19 mouse cellular contexts compared by ENCODE assay signal in the genomic region with DNA sequence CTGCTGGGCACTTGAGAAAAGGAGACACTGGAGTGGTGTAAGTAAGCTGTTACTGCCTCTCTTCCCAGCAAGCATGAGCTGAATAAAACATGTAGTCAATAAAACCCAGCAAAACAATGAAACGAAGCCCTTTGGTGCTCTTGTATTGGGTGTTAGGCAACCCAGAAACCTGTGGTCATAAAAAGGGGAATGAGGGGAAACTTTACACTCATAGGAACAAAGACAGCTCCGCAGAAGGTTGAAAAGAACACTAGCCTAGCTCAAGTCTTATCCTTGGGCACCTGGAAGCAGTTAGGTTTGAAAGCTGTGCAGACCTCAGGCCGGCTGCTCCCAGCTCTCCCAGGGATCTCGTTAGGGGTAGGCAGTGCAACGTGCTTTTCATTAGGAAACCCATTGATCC.
A peak's percentile ranks its signal among the peaks of the same experiment; 100 is the strongest.
DNase-seq lines count a peak whose midpoint lies in the region; ATAC-seq and TF ChIP-seq lines count a peak whose summit lies in the region.
"Had no signal": no experiment of that assay in that cellular context is flagged by ENCODE, and none has a peak within 500 bp of the region (broad histone marks: within the 10 kb centered on the region; RNA-seq: fewer than 3 reads in every experiment).

No protein-coding gene starts in this region.

- no peaks in the 10 kb centered on the region for H3K4me1 ChIP-seq in kidney, postnatal 0 days (replicated peaks; ENCODE audit: insufficient read depth, low read length)
- H3K4me1 ChIP-seq: liver, embryonic 15.5 days had no signal

- no peak overlapping the region for H3K4me3 ChIP-seq in kidney, postnatal 0 days (replicated peaks; ENCODE audit: low read depth, low read length)
- H3K4me3 ChIP-seq: forebrain, embryonic 15.5 days; heart, embryonic 10.5 days; kidney, embryonic 15.5 days; liver, embryonic 15.5 days; midbrain, embryonic 13.5 days had no signal

- 23% methylated on average over 5 of the region's 5 CpGs for WGBS in kidney, postnatal 0 days

- H3K27me3 ChIP-seq in kidney, postnatal 0 days (ENCODE audit: insufficient read depth, low read length), result no peaks in the 10 kb centered on the region
- H3K27me3 ChIP-seq: forebrain, embryonic 15.5 days; kidney, embryonic 15.5 days; liver, embryonic 15.5 days; midbrain, embryonic 13.5 days had no signal

- no peak overlapping the region for H3K9ac ChIP-seq in kidney, postnatal 0 days (ENCODE audit: low read depth, low read length)
- H3K9ac ChIP-seq: forebrain, embryonic 15.5 days; kidney, embryonic 15.5 days; liver, embryonic 15.5 days; midbrain, embryonic 13.5 days had no signal

- no peaks in the 10 kb centered on the region for H3K9me3 ChIP-seq in kidney, postnatal 0 days (replicated peaks; ENCODE audit: low read length)
- H3K9me3 ChIP-seq: forebrain, embryonic 15.5 days; heart, embryonic 10.5 days; kidney, embryonic 15.5 days; liver, embryonic 15.5 days; midbrain, embryonic 13.5 days had no signal

- no peaks in the 10 kb centered on the region for H3K36me3 ChIP-seq in kidney, postnatal 0 days (ENCODE audit: insufficient read depth, low read length)
- H3K36me3 ChIP-seq: forebrain, embryonic 15.5 days; heart, embryonic 10.5 days; kidney, embryonic 15.5 days; liver, embryonic 15.5 days; midbrain, embryonic 13.5 days had no signal

- ATAC-seq in kidney, postnatal 0 days (replicated peaks; ENCODE audit: low FRiP score, low read depth), result no peak
- ATAC-seq in granulocyte monocyte progenitor cell, adult 5-6 weeks (replicated peaks; ENCODE audit: poor library complexity, severe bottlenecking), result peak; percentile 78
- ATAC-seq in megakaryocyte progenitor cell, adult 5-6 weeks (replicated peaks; ENCODE audit: poor library complexity), result peak; percentile 69
- ATAC-seq: forebrain, embryonic 15.5 days; inflammation-experienced regulatory T-cells, adult 6 months; midbrain, embryonic 13.5 days had no signal

- no peak overlapping the region for H3K4me2 ChIP-seq in kidney, postnatal 0 days (ENCODE audit: low read length)
- H3K4me2 ChIP-seq: forebrain, embryonic 15.5 days; kidney, embryonic 15.5 days; liver, embryonic 15.5 days; midbrain, embryonic 13.5 days had no signal

- H3K27ac ChIP-seq in kidney, postnatal 0 days, result no peak overlapping the region
- H3K27ac ChIP-seq: forebrain, embryonic 15.5 days; heart, embryonic 10.5 days; kidney, embryonic 15.5 days; liver, embryonic 15.5 days; midbrain, embryonic 13.5 days had no signal

- DNase-seq in kidney, postnatal 0 days (ENCODE audit: low spot score), result peak; percentile 5
- no peak for DNase-seq in kidney, postnatal 10 days
- peak; percentile 25 for DNase-seq in embryo, embryonic 9.5 days (ENCODE audit: extremely low spot score)
- DNase-seq in heart, postnatal 36 days, result no peak
- no peak for DNase-seq in heart, adult 11 months
- DNase-seq in adrenal gland, adult 2 months, result no peak
- DNase-seq: adrenal gland, adult 8-10 months; B cell, adult 2 months; cerebellum, adult 11-12 months; gastrocnemius, postnatal 10 days; heart, postnatal 14 days had no signal

- no peak for TF ChIP-seq CTCF in kidney, postnatal 0 days (IDR thresholded peaks at IDR 0.05; ENCODE audit: low read depth)

- intact Hi-C loops in heart, postnatal 36 days (cut with DNase I), result no loop called here

Comparison
In these comparisons a context has a peak if more than half of its experiments do, and no peak if none do; other contexts are left out.
1. DNase-seq: peak in kidney, postnatal 0 days (single experiment) and embryo, embryonic 9.5 days (single experiment); none in kidney, postnatal 10 days (single experiment), heart, postnatal 36 days (0 of 2), heart, adult 11 months (single experiment) and adrenal gland, adult 2 months (single experiment).